Mouse (Mus musculus) embryonic facial prominence, embryonic 14.5 days (tissue): Measurements from ENCODE around the gene Cyp8b1. TPM values are rescaled to one million over a fixed set of nuclear protein-coding genes. Genes with fewer than 3 reads are reported as not detected.

Source experiments
- ATAC-seq: fragments of 200-750 bp; cut with Nextera tagmentation; 2 replicates; pipeline ENCODE4 v1.8.0; 2017; ENCODE audit warnings: low read depth, moderate number of reproducible peaks, moderate TSS enrichment
- DNase-seq: peaks from one replicate; pipeline ENCODE4 v3.0.0-alpha.2; 2015; ENCODE audit warnings: low spot score
- H3K27ac ChIP-seq: fragments of 300-500 bp; sonication (generic); replicated peaks from 2 replicates; pipeline ENCODE4 v1.5.1; 2014; ENCODE audit warnings: low read depth, mild to moderate bottlenecking, low read length, moderate library complexity
- H3K27me3 ChIP-seq: fragments of 300-500 bp; sonication (generic); replicated peaks from 2 replicates; pipeline ENCODE4 v1.6.1; 2014; ENCODE audit warnings: low read length; ENCODE audit not compliant: control insufficient read depth, insufficient read depth
- H3K36me3 ChIP-seq: fragments of 300-500 bp; sonication (generic); 2 replicates; pipeline ENCODE4 v1.6.1; 2014; ENCODE audit warnings: low read length, mixed read lengths; ENCODE audit not compliant: control insufficient read depth, insufficient read depth
- H3K4me1 ChIP-seq: fragments of 300-500 bp; sonication (generic); 2 replicates; pipeline ENCODE4 v1.6.1; 2014; ENCODE audit warnings: antibody characterized with exemption, low read length; ENCODE audit not compliant: control insufficient read depth, insufficient read depth
- H3K4me2 ChIP-seq: fragments of 300-500 bp; sonication (generic); 2 replicates; pipeline ENCODE4 v1.6.1; 2014; ENCODE audit warnings: low read depth, mild to moderate bottlenecking, low read length, moderate library complexity, mixed read lengths
- H3K4me3 ChIP-seq: fragments of 300-500 bp; sonication (generic); 2 replicates; pipeline ENCODE4 v1.5.1; 2014; ENCODE audit warnings: low read depth, mild to moderate bottlenecking, low read length
- H3K9ac ChIP-seq: fragments of 300-500 bp; sonication (generic); 2 replicates; pipeline ENCODE4 v1.6.1; 2014; ENCODE audit warnings: low read depth, mild to moderate bottlenecking, low read length, moderate library complexity, mixed read lengths
- H3K9me3 ChIP-seq: fragments of 300-500 bp; sonication (generic); 2 replicates; pipeline ENCODE4 v1.6.1; 2016; ENCODE audit warnings: low read length; ENCODE audit not compliant: control insufficient read depth
- WGBS: fragments of 180-500 bp; shearing (Covaris S2); extraction: QIAGEN DNeasy Blood & Tissue Kit; methylation state at CpG from one replicate; pipeline ENCODE4 v1.1.7; 2014; 5-methylcytosine and 5-hydroxymethylcytosine counted together
- polyA plus RNA-seq: library from polyadenylated mRNA; unstranded; fragments of >200 nt; fragmentation: Nextera tagmentation; extraction: Ambion mirVana; gene quantifications from 2 replicates; pipeline ENCODE4 v1.2.1, GENCODE M21; 2014

Gene Cyp8b1
- polyA plus RNA-seq, 1 experiment from 2014 or later: 0.11 TPM

GRCm38 (mm10) chr9:121872062-121872683 is 43.9 kb downstream of the Cyp8b1 start:
- Histone ChIP-seq H3K36me3 (no peaks in the 10 kb centered on the region), H3K9ac (no peak overlapping the region), H3K27ac (no peak overlapping the region), H3K4me3 (no peak overlapping the region), H3K4me2 (no peak overlapping the region), H3K27me3 (no peaks in the 10 kb centered on the region), H3K4me1 (no peaks in the 10 kb centered on the region), H3K9me3 (no peaks in the 10 kb centered on the region)
- WGBS: 83% methylated on average over 2 of the region's 2 CpGs
- DNase-seq: no peak
- ATAC-seq: no peak

DNA sequence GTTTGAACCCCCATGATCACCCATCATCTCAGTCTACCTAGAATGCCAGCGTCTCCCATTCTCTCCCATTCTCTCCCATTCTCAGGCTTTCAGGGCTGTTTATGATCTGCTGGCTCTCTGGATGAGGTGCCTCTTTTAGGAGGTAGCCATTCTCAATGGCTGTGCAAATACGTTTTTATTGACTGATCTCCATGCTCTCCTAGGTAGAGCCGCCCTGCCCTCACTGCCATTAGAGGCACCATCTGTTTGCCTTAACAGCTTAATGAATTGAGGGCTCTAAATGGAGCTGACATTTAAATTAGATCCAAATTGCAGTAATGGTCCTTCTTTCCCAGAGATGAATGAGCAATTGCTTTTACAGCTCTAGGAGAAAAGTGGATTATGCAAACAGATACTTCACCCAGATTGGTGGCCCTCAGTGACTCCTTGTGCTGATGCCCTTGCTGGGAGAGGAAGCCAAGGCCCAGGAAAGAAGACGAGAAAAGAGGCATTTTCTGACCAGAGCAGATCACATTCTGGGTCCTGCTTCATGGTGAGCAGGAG is 46.1 kb downstream of the Cyp8b1 start:
- Histone ChIP-seq H3K9me3 (no peaks in the 10 kb centered on the region), H3K27me3 (no peaks in the 10 kb centered on the region), H3K27ac (no peak overlapping the region), H3K4me3 (no peak overlapping the region), H3K36me3 (no peaks in the 10 kb centered on the region), H3K4me2 (no peak overlapping the region), H3K9ac (no peak overlapping the region), H3K4me1 (no peaks in the 10 kb centered on the region)
- DNase-seq: no peak
- 53% methylated on average over 4 of the region's 4 CpGs for WGBS
- no peak for ATAC-seq

GRCm38 (mm10) chr9:121869432-121869831 is 46.7 kb downstream of the Cyp8b1 start:
- Histone ChIP-seq H3K4me2 (no peak overlapping the region), H3K36me3 (no peaks in the 10 kb centered on the region), H3K4me1 (no peaks in the 10 kb centered on the region), H3K4me3 (no peak overlapping the region), H3K27me3 (no peaks in the 10 kb centered on the region), H3K9me3 (no peaks in the 10 kb centered on the region), H3K27ac (no peak overlapping the region), H3K9ac (no peak overlapping the region)
- DNase-seq (no peak), ATAC-seq (no peak)
- WGBS: 86% methylated on average over 5 of the region's 5 CpGs

GRCm38 (mm10) chr9:121868236-121868635 is 47.9 kb downstream of the Cyp8b1 start:
- H3K27ac ChIP-seq: no peak overlapping the region

GRCm38 (mm10) chr9:121867632-121868031 is 48.5 kb downstream of the Cyp8b1 start:
- Histone ChIP-seq H3K27ac (no peak overlapping the region), H3K9me3 (no peaks in the 10 kb centered on the region)
- ATAC-seq: no peak

More at GRCm38 (mm10) chr9:121868236-121868635, 47.9 kb downstream of the Cyp8b1 start:
- H3K36me3 ChIP-seq: no peaks in the 10 kb centered on the region
- H3K4me1 ChIP-seq: no peaks in the 10 kb centered on the region
- DNase-seq (no peak), ATAC-seq (no peak)
- no peaks in the 10 kb centered on the region for H3K9me3 ChIP-seq
- WGBS: 77% methylated on average over 6 of the region's 6 CpGs
- no peak overlapping the region for H3K9ac ChIP-seq
- H3K4me2 ChIP-seq: no peak overlapping the region
- H3K27me3 ChIP-seq: no peaks in the 10 kb centered on the region
- no peak overlapping the region for H3K4me3 ChIP-seq

GRCm38 (mm10) chr9:121865425-121866008 is 50.6 kb downstream of the Cyp8b1 start:
- ATAC-seq (no peak), DNase-seq (no peak)
- no peak overlapping the region for H3K27ac ChIP-seq
- 39% methylated on average over 3 of the region's 3 CpGs for WGBS
- H3K4me2 ChIP-seq: no peak overlapping the region
- no peaks in the 10 kb centered on the region for H3K4me1 ChIP-seq
- H3K27me3 ChIP-seq: no peaks in the 10 kb centered on the region
- H3K4me3 ChIP-seq: no peak overlapping the region
- H3K36me3 ChIP-seq: no peaks in the 10 kb centered on the region
- no peaks in the 10 kb centered on the region for H3K9me3 ChIP-seq
- no peak overlapping the region for H3K9ac ChIP-seq

More at GRCm38 (mm10) chr9:121867632-121868031, 48.5 kb downstream of the Cyp8b1 start:
- Histone ChIP-seq H3K9ac (no peak overlapping the region), H3K4me2 (no peak overlapping the region), H3K27me3 (no peaks in the 10 kb centered on the region), H3K4me1 (no peaks in the 10 kb centered on the region), H3K36me3 (no peaks in the 10 kb centered on the region), H3K4me3 (no peak overlapping the region)
- no peak for DNase-seq
- WGBS: 83% methylated on average over 6 of the region's 6 CpGs

- Histone ChIP-seq H3K9ac (no peak overlapping the region), H3K4me1 (no peaks in the 10 kb centered on the region), H3K4me3 (no peak overlapping the region), H3K36me3 (no peaks in the 10 kb centered on the region), H3K9me3 (no peaks in the 10 kb centered on the region), H3K4me2 (no peak overlapping the region), H3K27me3 (no peaks in the 10 kb centered on the region), H3K27ac (no peak overlapping the region)
- 59% methylated on average over 4 of the region's 4 CpGs for WGBS
- ATAC-seq (no peak), DNase-seq (no peak)
Observed at GRCm38 (mm10) chr9:121864837-121865236, 51.3 kb downstream of the Cyp8b1 start.
